Mouse (Mus musculus): ENCODE data around the gene Srrt.

- TF ChIP-seq CTCF (IDR thresholded peaks at IDR 0.05) (no peak), EP300 (IDR thresholded peaks at IDR 0.05; ENCODE audit: insufficient read depth, low read depth, low read length) (no peak), POLR2A (IDR thresholded peaks at IDR 0.05; ENCODE audit: insufficient read depth, low read depth, low read length) (no peak)
Measured at GRCm38 (mm10) chr5:137345821-137346220, 38.3 kb upstream of the Srrt start.

Measured in heart, adult 2 months (tissue).